Mouse (Mus musculus) heart, embryonic 16.5 days (tissue): ENCODE results near the gene Heatr4. TPM values are rescaled to one million over a fixed set of nuclear protein-coding genes. Genes with fewer than 3 reads are reported as not detected.
"Not testable (repeated sequence)": the region's sequence is repeated elsewhere in the genome, so short reads cannot be mapped to it uniquely, and the experiment has no call there.

Experiments used
- ATAC-seq: fragments of 200-750 bp; cut with Nextera tagmentation; replicated peaks from 2 replicates; pipeline ENCODE4 v1.8.0; 2017; ENCODE audit warnings: moderate number of reproducible peaks; ENCODE audit not compliant: insufficient read depth, low FRiP score; ENCODE audit errors: extremely low read depth
- H3K27ac ChIP-seq: fragments of 300-500 bp; sonication (generic); 2 replicates; pipeline ENCODE4 v1.5.1; 2014; ENCODE audit warnings: mild to moderate bottlenecking, low read length, control low read depth, moderate library complexity
- H3K27me3 ChIP-seq: fragments of 300-500 bp; sonication (generic); 2 replicates; pipeline ENCODE4 v1.6.1; 2014; ENCODE audit warnings: low read length, mixed read lengths; ENCODE audit not compliant: control insufficient read depth, insufficient read depth
- H3K36me3 ChIP-seq: fragments of 300-500 bp; sonication (generic); 2 replicates; pipeline ENCODE4 v1.6.1; 2014; ENCODE audit not compliant: control insufficient read depth, insufficient read depth
- H3K4me1 ChIP-seq: fragments of 300-500 bp; sonication (generic); 2 replicates; pipeline ENCODE4 v1.6.1; 2014; ENCODE audit warnings: low read length, mixed read lengths; ENCODE audit not compliant: control insufficient read depth, insufficient read depth
- H3K4me2 ChIP-seq: fragments of 300-500 bp; sonication (generic); 2 replicates; pipeline ENCODE4 v1.6.1; 2014; ENCODE audit warnings: low read depth, mild to moderate bottlenecking, control low read depth, low read length
- H3K4me3 ChIP-seq: fragments of 300-500 bp; sonication (generic); 2 replicates; pipeline ENCODE4 v1.5.1; 2014; ENCODE audit warnings: mild to moderate bottlenecking, control low read depth, low read length
- H3K9ac ChIP-seq: fragments of 300-500 bp; sonication (generic); 2 replicates; pipeline ENCODE4 v1.6.1; 2014; ENCODE audit warnings: low read length, control low read depth
- H3K9me3 ChIP-seq: fragments of 300-500 bp; sonication (generic); replicated peaks from 2 replicates; pipeline ENCODE4 v1.6.1; 2016; ENCODE audit warnings: low read length; ENCODE audit not compliant: control insufficient read depth
- WGBS: fragments of 180-500 bp; shearing (Covaris S2); extraction: QIAGEN DNeasy Blood & Tissue Kit; methylation state at CpG from one replicate; pipeline ENCODE4 v1.1.7; 2014; 5-methylcytosine and 5-hydroxymethylcytosine counted together
- polyA plus RNA-seq: library from polyadenylated mRNA; unstranded; fragments of >200 nt; fragmentation: Nextera tagmentation; extraction: Ambion mirVana; gene quantifications from 2 replicates; pipeline ENCODE4 v1.2.1, GENCODE M21; 2015

Gene Heatr4
- polyA plus RNA-seq, 1 experiment from 2014 or later, result not detected

DNA sequence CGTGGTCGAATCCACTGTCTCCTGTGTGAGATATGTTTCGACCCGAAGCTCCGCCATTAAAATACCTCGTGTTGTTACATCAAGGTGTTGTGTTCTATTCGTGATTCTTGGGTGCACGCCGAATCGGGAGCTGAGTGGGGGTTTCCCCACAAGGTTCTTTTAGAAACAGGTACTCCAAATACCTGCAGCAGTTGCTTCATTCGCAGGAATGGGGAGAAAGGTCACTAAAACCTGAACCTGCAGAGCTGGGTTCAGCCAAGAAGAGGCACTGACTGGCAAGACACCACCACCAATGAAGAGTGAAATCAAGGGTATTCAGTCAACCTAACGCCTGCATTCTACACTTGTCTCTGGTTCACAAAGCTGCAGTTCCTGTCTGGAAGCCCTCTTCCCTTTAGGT lies 23.6 kb upstream of the Heatr4 start:
- 85% methylated on average over 12 of the region's 12 CpGs for WGBS
- Histone ChIP-seq H3K4me1 (peaks cover 14% of the 10 kb centered on the region), H3K9me3 (no peaks in the 10 kb centered on the region), H3K27me3 (no peaks in the 10 kb centered on the region), H3K36me3 (no peaks in the 10 kb centered on the region), H3K9ac (no peak overlapping the region), H3K27ac (peak overlapping the region; percentile 4; the same call in 1 of the 2 replicates), H3K4me2 (no peak overlapping the region), H3K4me3 (no peak overlapping the region)
- no peak for ATAC-seq

DNA sequence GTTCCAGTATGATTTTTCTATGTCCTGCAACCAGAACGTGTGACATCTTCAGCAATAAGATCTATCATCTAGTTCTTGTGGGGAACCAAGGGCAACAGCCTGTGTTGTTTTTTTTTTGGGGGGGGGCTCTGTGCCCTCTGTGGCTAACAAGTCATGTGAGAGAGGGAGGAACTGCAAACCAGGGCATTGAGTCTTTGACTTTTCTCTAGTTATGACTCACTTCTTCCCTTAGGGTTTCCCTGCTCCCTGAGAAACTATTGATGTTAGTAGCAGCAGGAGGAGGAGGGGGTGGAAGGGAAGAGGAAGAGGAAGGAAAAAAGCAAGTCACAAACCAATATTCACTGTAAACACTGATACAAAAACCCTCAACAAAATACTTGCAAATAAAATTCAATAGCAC lies 19.2 kb upstream of the Heatr4 start:
- H3K4me1 ChIP-seq, result peaks cover 16% of the 10 kb centered on the region
- H3K9me3 ChIP-seq, result peaks cover 6% of the 10 kb centered on the region; the same call in 1 of the 2 replicates
- ATAC-seq, result no peak
- H3K4me2 ChIP-seq, result no peak overlapping the region
- no peak overlapping the region for H3K4me3 ChIP-seq
- H3K9ac ChIP-seq, result no peak overlapping the region
- H3K36me3 ChIP-seq, result no peaks in the 10 kb centered on the region
- 86% methylated on average over 1 of the region's 1 CpGs for WGBS
- no peak overlapping the region for H3K27ac ChIP-seq
- H3K27me3 ChIP-seq, result no peaks in the 10 kb centered on the region

DNA sequence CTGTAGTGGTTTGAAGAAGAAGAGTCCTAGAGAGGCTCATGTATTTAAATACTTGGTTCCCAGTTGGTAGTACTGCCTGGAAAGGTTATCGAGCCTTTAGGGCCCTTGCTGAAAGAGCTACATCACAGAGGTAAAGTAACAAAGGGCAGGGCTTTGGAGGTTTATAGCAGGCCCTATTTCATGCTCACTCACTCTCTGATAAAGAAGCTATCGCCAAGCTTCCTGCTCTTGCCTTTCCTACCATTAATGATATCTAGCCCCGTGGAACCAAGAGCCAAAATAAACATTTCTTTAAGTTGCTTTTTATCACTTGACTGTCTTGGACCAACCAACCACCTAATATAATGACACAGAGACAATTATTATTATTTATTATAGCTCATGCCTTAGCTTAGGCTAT lies 15.8 kb upstream of the Heatr4 start:
- peaks cover 16% of the 10 kb centered on the region for H3K4me1 ChIP-seq
- no peak overlapping the region for H3K4me2 ChIP-seq
- no peaks in the 10 kb centered on the region for H3K27me3 ChIP-seq
- no peak overlapping the region for H3K4me3 ChIP-seq
- no peak overlapping the region; the same call in 1 of the 2 replicates for H3K27ac ChIP-seq
- 38% methylated on average over 3 of the region's 3 CpGs for WGBS
- ATAC-seq, result no peak
- peaks cover 6% of the 10 kb centered on the region; the same call in 1 of the 2 replicates for H3K9me3 ChIP-seq
- no peaks in the 10 kb centered on the region for H3K36me3 ChIP-seq
- H3K9ac ChIP-seq, result no peak overlapping the region

DNA sequence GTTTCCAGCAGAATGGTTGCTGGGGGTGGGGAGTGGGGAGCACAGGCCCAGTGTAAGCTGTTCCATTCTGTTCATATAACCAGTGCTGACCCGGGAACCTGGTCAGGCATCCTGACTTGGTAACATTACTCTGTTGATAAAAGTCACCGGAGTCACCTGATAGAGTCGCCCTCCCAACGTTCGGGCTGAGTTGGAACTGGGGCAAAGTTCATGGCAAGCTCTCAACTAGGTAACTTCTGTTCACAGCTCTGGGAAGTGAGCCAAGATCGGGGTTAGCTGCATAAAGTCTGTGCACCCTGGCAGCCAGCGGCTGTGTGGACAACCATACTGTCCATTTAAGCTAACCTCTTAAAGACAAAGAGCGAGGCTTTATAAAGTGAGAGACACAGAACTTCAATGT lies 14.6 kb upstream of the Heatr4 start:
- Histone ChIP-seq H3K9ac (peak overlapping the region; percentile 20; the same call in 1 of the 2 replicates), H3K27ac (peak overlapping the region; percentile 88), H3K4me2 (peak overlapping the region; percentile 47), H3K4me1 (peaks cover 16% of the 10 kb centered on the region)
- H3K4me3 ChIP-seq, H3K9me3 ChIP-seq, H3K27me3 ChIP-seq, H3K36me3 ChIP-seq: not testable (repeated sequence)
- 12% methylated on average over 8 of the region's 8 CpGs for WGBS
- ATAC-seq, result peak; percentile 89

DNA sequence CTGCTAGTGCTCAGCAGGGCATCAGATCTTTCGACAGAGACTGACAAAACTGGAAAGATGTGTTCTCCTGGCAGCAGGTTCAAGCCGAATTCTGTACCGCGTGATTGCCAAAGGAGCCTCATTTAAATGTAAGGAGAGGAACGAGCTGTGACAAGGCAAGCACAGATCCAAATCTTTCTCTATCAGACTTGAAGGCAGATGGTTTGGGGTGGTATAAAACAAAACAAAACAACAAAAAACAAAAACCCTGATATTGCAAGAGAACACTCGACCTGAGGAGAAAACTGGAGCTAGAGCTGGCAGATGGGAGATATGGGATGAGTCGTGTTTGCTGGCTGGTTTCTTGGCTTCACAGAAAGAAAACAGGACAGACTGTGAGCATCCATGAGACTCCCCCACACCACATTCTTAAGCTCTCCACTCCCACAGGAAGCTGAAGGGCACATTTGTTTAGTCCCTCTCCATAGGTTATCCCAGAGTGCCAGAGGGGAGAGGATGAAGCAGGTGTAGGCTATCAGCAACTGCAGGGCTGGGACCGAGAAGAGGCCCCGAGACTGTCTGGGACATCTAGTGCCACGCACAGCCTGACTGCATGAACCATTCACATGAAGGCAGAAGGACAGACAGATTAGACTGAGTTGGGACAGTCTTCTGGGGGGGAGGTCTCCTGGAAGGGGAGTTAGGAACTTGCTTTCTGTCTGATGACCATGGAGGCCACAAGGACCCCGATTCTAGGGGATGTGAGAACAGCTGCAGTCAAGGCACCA lies 13.9 kb upstream of the Heatr4 start:
- no peak overlapping the region; the same call in 1 of the 2 replicates for H3K4me2 ChIP-seq
- peaks cover 9% of the 10 kb centered on the region; the same call in 1 of the 2 replicates for H3K9me3 ChIP-seq
- no peak overlapping the region for H3K4me3 ChIP-seq
- peak overlapping the region; percentile 88 for H3K27ac ChIP-seq
- 0 out of 2 replicates have a peak, but pooled peaks have one; percentile 29 for ATAC-seq
- 39% methylated on average over 11 of the region's 11 CpGs for WGBS
- H3K36me3 ChIP-seq, result peaks cover 7% of the 10 kb centered on the region
- peaks cover 16% of the 10 kb centered on the region for H3K4me1 ChIP-seq
- H3K9ac ChIP-seq, result peak overlapping the region; percentile 1; the same call in 1 of the 2 replicates
- no peaks in the 10 kb centered on the region for H3K27me3 ChIP-seq

DNA sequence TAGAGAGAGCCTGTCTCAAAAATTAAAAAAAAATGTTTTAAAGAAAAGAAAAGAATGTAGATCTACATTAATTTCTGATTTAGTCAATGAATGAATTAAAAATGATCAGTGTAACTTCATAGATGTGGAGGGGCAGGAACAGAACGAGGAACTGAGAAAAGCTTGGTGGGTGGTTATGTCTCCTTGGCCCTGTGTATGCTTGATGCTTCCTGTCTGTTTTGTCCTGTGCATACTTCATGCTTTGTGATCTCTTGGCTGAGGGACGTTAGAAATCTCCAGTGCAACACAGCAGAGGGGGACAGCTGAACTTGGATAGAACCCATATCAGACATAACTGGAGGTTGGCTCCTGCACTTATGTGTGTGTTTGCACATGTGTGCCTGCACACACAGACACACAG lies 12.6 kb upstream of the Heatr4 start:
- Histone ChIP-seq H3K27ac (no peak overlapping the region), H3K36me3 (peaks cover 12% of the 10 kb centered on the region), H3K4me2 (no peak overlapping the region), H3K27me3 (no peaks in the 10 kb centered on the region), H3K9ac (no peak overlapping the region), H3K9me3 (peaks cover 6% of the 10 kb centered on the region; the same call in 1 of the 2 replicates), H3K4me3 (no peak overlapping the region), H3K4me1 (peaks cover 16% of the 10 kb centered on the region)
- 57% methylated on average over 2 of the region's 2 CpGs for WGBS
- ATAC-seq, result no peak

DNA sequence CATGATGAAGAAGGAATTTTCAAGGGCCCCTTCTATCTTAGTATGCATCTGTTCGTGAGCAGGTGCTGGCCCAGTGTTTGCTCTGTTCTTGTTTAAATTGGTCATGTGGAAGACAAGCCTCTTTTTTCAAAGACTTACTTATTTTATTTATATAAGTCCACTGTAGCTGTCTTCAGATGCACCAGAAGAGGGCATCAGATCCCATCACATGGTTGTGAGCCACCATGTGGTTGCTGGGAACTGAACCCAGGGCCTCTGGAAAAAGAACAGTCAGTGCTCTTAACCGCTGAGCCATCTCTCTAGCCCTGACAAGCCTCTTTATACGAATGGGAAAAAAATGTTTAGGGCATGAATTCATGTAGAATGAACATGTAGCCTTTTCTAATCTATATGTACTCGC lies 4.7 kb upstream of the Heatr4 start:
- peaks cover 10% of the 10 kb centered on the region for H3K36me3 ChIP-seq
- ATAC-seq, result no peak
- H3K9me3 ChIP-seq, result 0 out of 2 replicates have a peak, but pooled peaks cover 2% of the 10 kb centered on the region
- H3K4me2 ChIP-seq, result peak overlapping the region; percentile 67
- H3K4me1 ChIP-seq, result peaks cover 14% of the 10 kb centered on the region
- H3K9ac ChIP-seq, result no peak overlapping the region
- WGBS, result 96% methylated on average over 4 of the region's 4 CpGs
- no peaks in the 10 kb centered on the region for H3K27me3 ChIP-seq
- H3K27ac ChIP-seq, result no peak overlapping the region
- H3K4me3 ChIP-seq, result no peak overlapping the region

DNA sequence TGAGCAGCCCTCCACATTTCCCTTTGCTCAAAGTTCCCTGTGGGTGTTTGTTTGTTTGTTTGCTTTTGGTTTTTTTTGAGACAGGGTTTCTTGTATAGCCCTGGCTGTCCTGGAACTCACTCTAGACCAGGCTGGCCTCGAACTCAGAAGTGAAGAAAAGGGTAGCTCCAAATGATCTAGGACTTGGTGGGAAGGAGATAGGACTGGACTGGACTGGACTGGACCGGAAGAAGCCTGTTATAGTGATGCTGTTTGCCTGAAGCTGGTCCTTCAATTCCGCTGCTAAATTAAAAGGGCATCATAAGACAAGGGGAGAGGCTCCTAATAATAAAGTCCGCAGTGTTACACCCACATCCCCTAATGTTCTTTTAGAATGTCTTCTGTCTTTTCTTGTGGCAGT lies 3.8 kb upstream of the Heatr4 start:
- Histone ChIP-seq H3K4me1 (peaks cover 14% of the 10 kb centered on the region), H3K4me3 (peak overlapping the region; percentile 70), H3K27ac (peak overlapping the region; percentile 99), H3K9me3 (no peaks in the 10 kb centered on the region), H3K9ac (peak overlapping the region; percentile 90), H3K27me3 (no peaks in the 10 kb centered on the region), H3K4me2 (peak overlapping the region; percentile 67), H3K36me3 (peaks cover 5% of the 10 kb centered on the region)
- no peak for ATAC-seq
- WGBS, result 55% methylated on average over 4 of the region's 4 CpGs
